Mouse (Mus musculus): Measurements from ENCODE around the gene Nif3l1.

- TF ChIP-seq CTCF (IDR thresholded peaks at IDR 0.05; ENCODE audit: borderline replicate concordance, insufficient read depth, low read length) (no peak), POLR2A (IDR thresholded peaks at IDR 0.05; ENCODE audit: low read depth, low read length) (no peak)
These were observed 24.9 kb upstream of the Nif3l1 start for GRCm38 (mm10) chr1:58420032-58420431.
